Mouse (Mus musculus): ENCODE measurements around the gene Smurf2.

- TF ChIP-seq POLR2A (IDR thresholded peaks at IDR 0.05; ENCODE audit: extremely low read depth, insufficient read depth, low read length) (0 out of 2 replicates have a peak, but pooled peaks have one; percentile 20), CTCF (IDR thresholded peaks at IDR 0.05; ENCODE audit: extremely low read depth, insufficient read depth, low read length) (no peak)
These were observed 137.4 kb downstream of the Smurf2 start for GRCm38 (mm10) chr11:106782841-106783764.

All from cortical plate, adult 2 months (tissue).